Mouse (Mus musculus) spleen, postnatal 14 days (tissue): ENCODE results near the gene Olfr9.
A peak's percentile ranks its signal among the peaks of the same experiment; 100 is the strongest.
"Not testable (repeated sequence)": the region's sequence is repeated elsewhere in the genome, so short reads cannot be mapped to it uniquely, and the experiment has no call there.

Experiments used
- DNase-seq, 2 experiments: peaks; one replicate each; pipeline ENCODE4 v3.0.0; 2021 to 2022; ENCODE audit warnings: low spot score in 2 of 2

The Olfr9 gene

GRCm38 (mm10) chr10:129004032-129004920, 15.0 kb downstream of the Olfr9 start:
- no peak for DNase-seq

DNA sequence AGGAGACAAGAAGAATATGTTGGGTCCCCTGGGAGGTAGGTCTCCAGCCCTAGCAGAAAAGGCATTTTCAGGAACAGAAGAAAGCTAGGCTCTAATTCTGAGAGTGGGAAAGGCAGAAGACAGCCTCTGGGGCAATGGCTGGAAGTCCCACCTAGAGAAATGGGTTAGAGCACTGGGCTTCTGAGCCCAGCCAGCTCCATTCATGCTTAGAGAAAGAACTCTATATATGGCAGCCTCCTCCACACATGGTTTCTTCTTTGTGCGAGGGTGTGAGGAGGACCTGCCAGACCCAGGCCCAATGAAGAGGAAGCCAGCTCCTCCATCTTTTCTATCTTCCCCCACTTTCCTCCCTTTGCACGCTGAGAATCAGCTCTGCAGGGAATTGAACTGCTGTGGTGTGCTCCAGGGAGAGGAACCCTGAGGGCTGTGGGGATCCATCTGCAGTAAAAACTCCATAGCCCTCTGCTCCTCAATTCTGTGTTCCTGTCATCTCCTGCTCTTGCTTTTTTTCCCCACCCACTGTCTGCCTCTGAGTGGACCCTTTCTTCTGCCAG, 21.1 kb downstream of the Olfr9 start, which contains the start of gene Olfr763:
TSS of gene Olfr763 (plus strand) at position 504 of the 554 bp plus-strand sequence.
- DNase-seq = no peak

DNA sequence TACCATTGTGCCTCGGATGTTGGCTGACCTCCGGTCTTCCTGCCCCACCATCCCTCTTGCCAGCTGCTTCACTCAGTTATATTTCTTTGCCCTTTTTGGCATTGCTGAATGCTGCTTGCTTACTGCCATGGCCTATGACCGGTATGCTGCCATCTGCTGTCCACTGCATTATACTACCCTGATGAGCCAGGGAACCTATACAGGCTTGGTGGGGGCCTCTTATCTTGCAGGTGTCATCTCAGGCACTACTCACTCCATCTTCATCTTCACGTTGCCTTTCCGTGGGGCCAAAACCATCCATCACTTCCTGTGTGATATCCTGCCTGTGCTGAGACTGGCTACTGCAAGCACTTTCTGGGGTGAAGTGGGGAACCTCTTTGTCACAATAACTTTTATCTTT, 22.3 kb downstream of the Olfr9 start:
- DNase-seq = not testable (repeated sequence)

GRCm38 (mm10) chr10:129014477-129014876, 25.2 kb downstream of the Olfr9 start:
- DNase-seq = no peak

- DNase-seq = no peak
Measured at GRCm38 (mm10) chr10:129023319-129023718, 34.1 kb downstream of the Olfr9 start.

DNA sequence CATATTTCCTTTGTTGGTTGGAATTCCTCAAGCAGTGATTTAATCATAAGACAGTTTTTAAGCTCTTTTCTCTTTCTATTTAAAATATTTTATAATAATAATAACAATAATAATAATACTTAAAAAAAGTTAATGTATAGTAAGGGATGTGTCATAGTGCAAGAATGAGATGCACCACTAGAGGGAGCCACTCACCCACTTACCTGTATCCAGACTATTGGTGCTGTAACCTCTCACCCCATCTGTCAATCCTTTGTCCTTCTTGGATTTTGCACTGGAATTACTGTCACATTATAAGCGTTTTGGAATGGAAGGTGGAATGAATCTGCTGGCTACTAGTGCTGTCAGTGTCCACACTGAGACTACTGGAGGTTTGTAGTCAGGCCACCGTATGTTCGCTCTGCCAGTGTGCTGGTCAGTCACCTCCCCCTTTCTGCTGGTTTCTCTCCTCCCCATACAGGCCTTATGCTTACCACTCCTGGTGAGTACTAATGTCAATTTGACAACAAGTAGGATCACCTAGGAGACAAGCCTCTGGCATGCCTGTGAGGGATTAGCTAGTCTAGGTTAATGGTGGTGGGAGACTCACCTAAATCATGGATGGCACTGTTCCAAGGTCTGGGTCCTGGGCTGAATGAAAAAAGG, 36.9 kb downstream of the Olfr9 start:
- DNase-seq = peak in 1 of 2 experiments; percentile 12

- DNase-seq = no peak
Measured at GRCm38 (mm10) chr10:129028343-129028742, 39.1 kb downstream of the Olfr9 start.

GRCm38 (mm10) chr10:129039796-129040195, 50.6 kb downstream of the Olfr9 start, which contains the start of gene Olfr764-ps1:
Gene Olfr764-ps1 (minus strand): TSS chr10:129039896.
- DNase-seq = no peak
